Mouse (Mus musculus) R1 (cell line): Measurements from ENCODE around the gene Myo1f.

Experiments used
- DNase-seq: peaks from one replicate; pipeline ENCODE4 v3.0.0-alpha.2; 2018; ENCODE audit warnings: low read depth, low spot score

Myo1f gene

GRCm38 (mm10) chr17:33645073-33645472 is 89.6 kb downstream of the Myo1f start:
- no peak for DNase-seq

DNA sequence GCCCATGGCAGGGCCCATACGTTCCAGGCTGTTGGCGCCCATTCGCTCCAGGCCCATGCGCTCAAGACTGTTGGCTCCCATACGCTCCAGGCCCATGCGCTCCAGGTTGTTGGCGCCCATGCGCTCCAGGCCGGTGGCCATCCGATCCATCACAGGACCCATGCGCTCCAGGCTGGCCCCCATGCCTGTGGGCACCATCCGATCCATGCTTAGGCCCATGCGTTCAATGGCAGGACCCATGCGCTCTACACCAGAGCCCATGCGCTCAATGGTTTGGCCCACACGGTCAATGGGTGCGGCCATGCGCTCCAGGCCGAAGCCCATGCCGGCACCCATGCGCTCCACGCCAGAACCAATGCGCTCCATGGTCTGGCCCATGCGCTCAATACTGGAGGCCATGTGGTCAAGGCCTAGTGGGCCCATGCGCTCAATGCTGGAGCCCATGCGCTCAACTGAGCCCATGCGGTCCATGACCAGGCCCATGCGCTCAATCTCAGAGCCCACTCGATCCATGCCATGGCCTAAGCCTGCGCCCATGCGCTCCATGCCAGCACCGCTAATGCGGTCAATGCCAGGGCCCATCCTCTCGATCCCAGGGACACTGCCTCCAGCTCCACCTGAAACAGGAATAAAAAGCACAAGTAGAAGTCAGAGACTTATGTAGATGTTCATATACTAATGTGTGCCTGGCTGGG is 94.4 kb downstream of the Myo1f start:
- DNase-seq, result peak; percentile 48
